Mouse (Mus musculus): ENCODE results near the gene Cdh22.

GRCm38 (mm10) chr2:165275124-165275640, 40.5 kb upstream of the Cdh22 start:
- TF ChIP-seq CTCF (IDR thresholded peaks at IDR 0.05; ENCODE audit: control insufficient read depth, insufficient read depth, low read length) (no peak), POLR2A (IDR thresholded peaks at IDR 0.05; ENCODE audit: borderline replicate concordance, control insufficient read depth, low read depth, low read length) (no peak)

Data from bone marrow, adult 2 months (tissue).